Comparison of ENCODE assay signal across 9 mouse cellular contexts in the genomic region with DNA sequence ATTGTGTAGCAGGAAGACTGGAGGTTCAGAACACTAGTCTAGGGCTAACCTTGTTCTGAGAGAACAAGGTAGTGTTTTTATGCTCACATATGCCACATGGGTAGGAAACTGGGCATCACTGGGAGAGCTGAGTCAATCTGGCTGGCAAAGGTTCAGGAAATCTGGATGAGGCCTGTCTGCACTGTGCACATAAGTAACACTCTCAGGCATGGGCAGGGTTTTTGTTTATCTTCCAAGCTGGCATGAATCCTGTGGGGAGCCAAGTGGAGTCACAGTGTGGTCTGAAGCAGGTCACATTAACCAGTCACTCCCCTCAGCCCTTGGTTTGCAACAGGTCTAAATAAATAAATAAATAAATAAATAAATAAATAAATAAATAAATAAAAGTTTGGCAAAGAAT. TPM values are rescaled to one million over a fixed set of nuclear protein-coding genes. Genes with fewer than 3 reads are reported as not detected.
DNase-seq lines count a peak whose midpoint lies in the region; ATAC-seq lines count a peak whose summit lies in the region.
"Had no signal": no experiment of that assay in that cellular context is flagged by ENCODE, and none has a peak within 500 bp of the region (broad histone marks: within the 10 kb centered on the region; RNA-seq: fewer than 3 reads in every experiment).

No protein-coding gene starts in this region.

- H3K4me1 ChIP-seq in hindbrain, embryonic 14.5 days (replicated peaks; ENCODE audit: control insufficient read depth, insufficient read depth, low read length): no peaks in the 10 kb centered on the region
- no peaks in the 10 kb centered on the region for H3K4me1 ChIP-seq in hindbrain, embryonic 11.5 days (replicated peaks; ENCODE audit: control insufficient read depth, insufficient read depth, low read length)
- H3K4me1 ChIP-seq in heart, embryonic 12.5 days (replicated peaks): peaks cover 23% of the 10 kb centered on the region
- H3K4me1 ChIP-seq: neural tube, embryonic 12.5 days had no signal

- DNase-seq in hindbrain, embryonic 14.5 days (ENCODE audit: low spot score): no peak
- no peak for DNase-seq in hindbrain, embryonic 11.5 days (ENCODE audit: low spot score)
- DNase-seq in adrenal gland, postnatal 25 days: peak; percentile 41
- DNase-seq in layer of hippocampus, adult 8-10 months (ENCODE audit: low spot score in 2 of 2): peak; percentile 8 to 20
- DNase-seq in T-cell, adult 2 months (ENCODE audit: low spot score): no peak
- DNase-seq in right cerebral cortex, postnatal 4 days: no peak
- DNase-seq in urinary bladder, adult 2 months (ENCODE audit: low spot score): no peak

- H3K9ac ChIP-seq in hindbrain, embryonic 14.5 days: no peak overlapping the region
- no peak overlapping the region for H3K9ac ChIP-seq in hindbrain, embryonic 11.5 days (ENCODE audit: low read depth, low read length)
- no peak overlapping the region for H3K9ac ChIP-seq in heart, embryonic 12.5 days
- H3K9ac ChIP-seq: neural tube, embryonic 12.5 days had no signal

- peak; percentile 43; the same call in 1 of the 2 replicates for ATAC-seq in hindbrain, embryonic 14.5 days (ENCODE audit: low FRiP score)
- no peak for ATAC-seq in hindbrain, embryonic 11.5 days (ENCODE audit: low FRiP score)
- peak; percentile 66; the same call in 1 of the 2 replicates for ATAC-seq in heart, embryonic 12.5 days (ENCODE audit: insufficient number of reproducible peaks, low FRiP score)

- no peaks in the 10 kb centered on the region for H3K27me3 ChIP-seq in hindbrain, embryonic 14.5 days (ENCODE audit: control insufficient read depth, insufficient read depth, low read length)
- H3K27me3 ChIP-seq in hindbrain, embryonic 11.5 days (ENCODE audit: control insufficient read depth, insufficient read depth, low read length): no peaks in the 10 kb centered on the region
- H3K27me3 ChIP-seq in heart, embryonic 12.5 days (replicated peaks): no peaks in the 10 kb centered on the region
- H3K27me3 ChIP-seq: neural tube, embryonic 12.5 days had no signal

- no peaks in the 10 kb centered on the region for H3K36me3 ChIP-seq in hindbrain, embryonic 14.5 days (replicated peaks; ENCODE audit: control insufficient read depth, insufficient read depth)
- no peaks in the 10 kb centered on the region for H3K36me3 ChIP-seq in hindbrain, embryonic 11.5 days (ENCODE audit: control insufficient read depth, insufficient read depth, low read length)
- H3K36me3 ChIP-seq in heart, embryonic 12.5 days: no peaks in the 10 kb centered on the region
- H3K36me3 ChIP-seq: neural tube, embryonic 12.5 days had no signal

- no peak overlapping the region for H3K27ac ChIP-seq in hindbrain, embryonic 14.5 days
- no peak overlapping the region for H3K27ac ChIP-seq in hindbrain, embryonic 11.5 days (ENCODE audit: low read depth, low read length)
- H3K27ac ChIP-seq in heart, embryonic 12.5 days (ENCODE audit: poor library complexity, severe bottlenecking): no peak overlapping the region
- H3K27ac ChIP-seq: neural tube, embryonic 12.5 days had no signal

- H3K9me3 ChIP-seq in hindbrain, embryonic 14.5 days (ENCODE audit: control insufficient read depth, low read length): no peaks in the 10 kb centered on the region
- no peaks in the 10 kb centered on the region for H3K9me3 ChIP-seq in hindbrain, embryonic 11.5 days (ENCODE audit: control insufficient read depth, low read length)
- no peaks in the 10 kb centered on the region for H3K9me3 ChIP-seq in heart, embryonic 12.5 days (replicated peaks)
- H3K9me3 ChIP-seq: neural tube, embryonic 12.5 days had no signal

- H3K4me2 ChIP-seq in hindbrain, embryonic 14.5 days (replicated peaks): no peak overlapping the region
- H3K4me2 ChIP-seq in hindbrain, embryonic 11.5 days (replicated peaks; ENCODE audit: low read depth, low read length): no peak overlapping the region
- H3K4me2 ChIP-seq in heart, embryonic 12.5 days: no peak overlapping the region
- H3K4me2 ChIP-seq: neural tube, embryonic 12.5 days had no signal

- no peak overlapping the region for H3K4me3 ChIP-seq in hindbrain, embryonic 14.5 days (replicated peaks; ENCODE audit: low read length)
- no peak overlapping the region for H3K4me3 ChIP-seq in hindbrain, embryonic 11.5 days (ENCODE audit: low read depth, low read length)
- no peak overlapping the region for H3K4me3 ChIP-seq in heart, embryonic 12.5 days
- H3K4me3 ChIP-seq: neural tube, embryonic 12.5 days had no signal

RNA-seq across cellular contexts. Expression of a gene that starts 53.0 kb away (rescaled TPM):
- 0.86 and 1.0 TPM in 2 replicates for polyA plus RNA-seq in hindbrain, embryonic 14.5 days (2014; fragmentation: Nextera tagmentation; extraction: Ambion mirVana)
- polyA plus RNA-seq in hindbrain, embryonic 11.5 days (2014; fragmentation: Nextera tagmentation; extraction: Ambion mirVana): 0.73 and 2.1 TPM in 2 replicates
- total RNA-seq in adrenal gland, postnatal 25 days (2021): 11.4 and 12.3 TPM in 2 replicates
- 5.4 and 5.8 TPM in 2 replicates for polyA plus RNA-seq in heart, embryonic 12.5 days (2016; fragmentation: Nextera tagmentation; extraction: Ambion mirVana)
- total RNA-seq in layer of hippocampus, adult 8-10 months (2022): 1 to 10 TPM; 2.5 to 4.1 (median 3.3) TPM
- polyA plus RNA-seq in urinary bladder, adult 2 months (2012; rRNA removed): 42.1 and 46.8 TPM in 2 replicates

Comparison
In these comparisons a context has a peak if more than half of its experiments do, and no peak if none do; other contexts are left out.
1. DNase-seq: peak in adrenal gland, postnatal 25 days (single experiment) and layer of hippocampus, adult 8-10 months (2 of 2); none in hindbrain, embryonic 14.5 days (single experiment), hindbrain, embryonic 11.5 days (single experiment), T-cell, adult 2 months (single experiment), right cerebral cortex, postnatal 4 days (single experiment) and urinary bladder, adult 2 months (single experiment).